Mouse (Mus musculus): ENCODE data around the gene Hsf2bp. TPM values are rescaled to one million over a fixed set of nuclear protein-coding genes. Genes with fewer than 3 reads are reported as not detected.

The Hsf2bp gene
- polyA plus RNA-seq, 1 experiment from 2014 or later, result 0.33 TPM

- H3K9ac ChIP-seq (ENCODE audit: low read length), result no peak overlapping the region
- H3K9me3 ChIP-seq (replicated peaks; ENCODE audit: control insufficient read depth, low read length), result no peaks in the 10 kb centered on the region
- 90% methylated on average over 3 of the region's 3 CpGs for WGBS
- H3K27ac ChIP-seq (ENCODE audit: low read depth, low read length), result no peak overlapping the region
- no peaks in the 10 kb centered on the region for H3K27me3 ChIP-seq (replicated peaks; ENCODE audit: control insufficient read depth, insufficient read depth, low read length)
- ATAC-seq (no peak), DNase-seq (ENCODE audit: low spot score) (no peak)
- H3K4me1 ChIP-seq (ENCODE audit: control insufficient read depth, insufficient read depth, low read length), result no peaks in the 10 kb centered on the region
- no peak overlapping the region for H3K4me2 ChIP-seq (ENCODE audit: low read length)
- no peaks in the 10 kb centered on the region for H3K36me3 ChIP-seq (ENCODE audit: control insufficient read depth, insufficient read depth, low read length)
- H3K4me3 ChIP-seq (ENCODE audit: low read depth, low read length), result no peak overlapping the region
These were observed 32.9 kb downstream of the Hsf2bp start for GRCm38 (mm10) chr17:32003251-32003650.

GRCm38 (mm10) chr17:31998351-31998750 is 37.8 kb downstream of the Hsf2bp start:
- H3K36me3 ChIP-seq (ENCODE audit: control insufficient read depth, insufficient read depth, low read length), result no peaks in the 10 kb centered on the region
- H3K9ac ChIP-seq (ENCODE audit: low read length), result no peak overlapping the region
- no peak overlapping the region for H3K4me3 ChIP-seq (ENCODE audit: low read depth, low read length)
- H3K9me3 ChIP-seq (replicated peaks; ENCODE audit: control insufficient read depth, low read length), result no peaks in the 10 kb centered on the region
- H3K27ac ChIP-seq (ENCODE audit: low read depth, low read length), result no peak overlapping the region
- no peak overlapping the region for H3K4me2 ChIP-seq (ENCODE audit: low read length)
- ATAC-seq, result no peak
- no peak for DNase-seq (ENCODE audit: low spot score)
- H3K4me1 ChIP-seq (ENCODE audit: control insufficient read depth, insufficient read depth, low read length), result no peaks in the 10 kb centered on the region
- WGBS, result 91% methylated on average over 1 of the region's 1 CpGs
- H3K27me3 ChIP-seq (replicated peaks; ENCODE audit: control insufficient read depth, insufficient read depth, low read length), result no peaks in the 10 kb centered on the region

GRCm38 (mm10) chr17:31996331-31996730 is 39.8 kb downstream of the Hsf2bp start:
- Histone ChIP-seq H3K27me3 (replicated peaks; ENCODE audit: control insufficient read depth, insufficient read depth, low read length) (no peaks in the 10 kb centered on the region), H3K4me2 (ENCODE audit: low read length) (no peak overlapping the region), H3K9ac (ENCODE audit: low read length) (no peak overlapping the region), H3K9me3 (replicated peaks; ENCODE audit: control insufficient read depth, low read length) (no peaks in the 10 kb centered on the region), H3K4me3 (ENCODE audit: low read depth, low read length) (no peak overlapping the region), H3K4me1 (ENCODE audit: control insufficient read depth, insufficient read depth, low read length) (no peaks in the 10 kb centered on the region), H3K36me3 (ENCODE audit: control insufficient read depth, insufficient read depth, low read length) (no peaks in the 10 kb centered on the region), H3K27ac (ENCODE audit: low read depth, low read length) (no peak overlapping the region)
- WGBS, result 70% methylated on average over 4 of the region's 4 CpGs
- DNase-seq (ENCODE audit: low spot score) (no peak), ATAC-seq (no peak)

GRCm38 (mm10) chr17:31995784-31996183 is 40.4 kb downstream of the Hsf2bp start:
- Histone ChIP-seq H3K4me1 (ENCODE audit: control insufficient read depth, insufficient read depth, low read length) (no peaks in the 10 kb centered on the region), H3K36me3 (ENCODE audit: control insufficient read depth, insufficient read depth, low read length) (no peaks in the 10 kb centered on the region), H3K9me3 (replicated peaks; ENCODE audit: control insufficient read depth, low read length) (no peaks in the 10 kb centered on the region), H3K4me2 (ENCODE audit: low read length) (no peak overlapping the region), H3K9ac (ENCODE audit: low read length) (no peak overlapping the region), H3K4me3 (ENCODE audit: low read depth, low read length) (no peak overlapping the region), H3K27ac (ENCODE audit: low read depth, low read length) (no peak overlapping the region), H3K27me3 (replicated peaks; ENCODE audit: control insufficient read depth, insufficient read depth, low read length) (no peaks in the 10 kb centered on the region)
- DNase-seq (ENCODE audit: low spot score) (no peak), ATAC-seq (no peak)
- 85% methylated on average over 2 of the region's 2 CpGs for WGBS

GRCm38 (mm10) chr17:31994132-31994531 is 42.0 kb downstream of the Hsf2bp start:
- H3K9ac ChIP-seq (ENCODE audit: low read length), result no peak overlapping the region
- no peaks in the 10 kb centered on the region for H3K27me3 ChIP-seq (replicated peaks; ENCODE audit: control insufficient read depth, insufficient read depth, low read length)
- no peaks in the 10 kb centered on the region for H3K9me3 ChIP-seq (replicated peaks; ENCODE audit: control insufficient read depth, low read length)
- no peaks in the 10 kb centered on the region for H3K4me1 ChIP-seq (ENCODE audit: control insufficient read depth, insufficient read depth, low read length)
- H3K36me3 ChIP-seq (ENCODE audit: control insufficient read depth, insufficient read depth, low read length), result no peaks in the 10 kb centered on the region
- H3K4me2 ChIP-seq (ENCODE audit: low read length), result no peak overlapping the region
- ATAC-seq (no peak), DNase-seq (ENCODE audit: low spot score) (no peak)
- no peak overlapping the region for H3K27ac ChIP-seq (ENCODE audit: low read depth, low read length)
- H3K4me3 ChIP-seq (ENCODE audit: low read depth, low read length), result no peak overlapping the region

- no peak overlapping the region for H3K27ac ChIP-seq (ENCODE audit: low read depth, low read length)
- no peaks in the 10 kb centered on the region for H3K27me3 ChIP-seq (replicated peaks; ENCODE audit: control insufficient read depth, insufficient read depth, low read length)
- no peaks in the 10 kb centered on the region for H3K4me1 ChIP-seq (ENCODE audit: control insufficient read depth, insufficient read depth, low read length)
- no peak for DNase-seq (ENCODE audit: low spot score)
- H3K9ac ChIP-seq (ENCODE audit: low read length), result no peak overlapping the region
- ATAC-seq, result no peak
- no peak overlapping the region for H3K4me3 ChIP-seq (ENCODE audit: low read depth, low read length)
- H3K4me2 ChIP-seq (ENCODE audit: low read length), result no peak overlapping the region
- no peaks in the 10 kb centered on the region for H3K9me3 ChIP-seq (replicated peaks; ENCODE audit: control insufficient read depth, low read length)
- H3K36me3 ChIP-seq (ENCODE audit: control insufficient read depth, insufficient read depth, low read length), result no peaks in the 10 kb centered on the region
- 88% methylated on average over 1 of the region's 1 CpGs for WGBS
These were observed 42.8 kb downstream of the Hsf2bp start for GRCm38 (mm10) chr17:31993354-31993753.

- H3K4me2 ChIP-seq (ENCODE audit: low read length), result no peak overlapping the region
- DNase-seq (ENCODE audit: low spot score) (no peak), ATAC-seq (no peak)
- 55% methylated on average over 2 of the region's 2 CpGs for WGBS
- H3K4me1 ChIP-seq (ENCODE audit: control insufficient read depth, insufficient read depth, low read length), result no peaks in the 10 kb centered on the region
- no peaks in the 10 kb centered on the region for H3K27me3 ChIP-seq (replicated peaks; ENCODE audit: control insufficient read depth, insufficient read depth, low read length)
- H3K9ac ChIP-seq (ENCODE audit: low read length), result no peak overlapping the region
- H3K4me3 ChIP-seq (ENCODE audit: low read depth, low read length), result no peak overlapping the region
- no peaks in the 10 kb centered on the region for H3K36me3 ChIP-seq (ENCODE audit: control insufficient read depth, insufficient read depth, low read length)
- no peaks in the 10 kb centered on the region for H3K9me3 ChIP-seq (replicated peaks; ENCODE audit: control insufficient read depth, low read length)
- no peak overlapping the region for H3K27ac ChIP-seq (ENCODE audit: low read depth, low read length)
These were observed 44.1 kb downstream of the Hsf2bp start for GRCm38 (mm10) chr17:31992004-31992403.

GRCm38 (mm10) chr17:31989035-31989434 is 47.1 kb downstream of the Hsf2bp start:
- WGBS, result 83% methylated on average over 2 of the region's 2 CpGs
- no peaks in the 10 kb centered on the region for H3K9me3 ChIP-seq (replicated peaks; ENCODE audit: control insufficient read depth, low read length)

GRCm38 (mm10) chr17:31986915-31987314 is 49.2 kb downstream of the Hsf2bp start:
- ATAC-seq (no peak), DNase-seq (ENCODE audit: low spot score) (no peak)
- Histone ChIP-seq H3K9ac (ENCODE audit: low read length) (no peak overlapping the region), H3K4me1 (ENCODE audit: control insufficient read depth, insufficient read depth, low read length) (no peaks in the 10 kb centered on the region), H3K4me2 (ENCODE audit: low read length) (no peak overlapping the region), H3K27me3 (replicated peaks; ENCODE audit: control insufficient read depth, insufficient read depth, low read length) (no peaks in the 10 kb centered on the region), H3K9me3 (replicated peaks; ENCODE audit: control insufficient read depth, low read length) (no peaks in the 10 kb centered on the region), H3K36me3 (ENCODE audit: control insufficient read depth, insufficient read depth, low read length) (no peaks in the 10 kb centered on the region), H3K4me3 (ENCODE audit: low read depth, low read length) (no peak overlapping the region), H3K27ac (ENCODE audit: low read depth, low read length) (no peak overlapping the region)
- WGBS, result 93% methylated on average over 1 of the region's 1 CpGs

More at GRCm38 (mm10) chr17:31989035-31989434, 47.1 kb downstream of the Hsf2bp start:
- no peak overlapping the region for H3K4me3 ChIP-seq (ENCODE audit: low read depth, low read length)
- ATAC-seq (no peak), DNase-seq (ENCODE audit: low spot score) (no peak)
- H3K36me3 ChIP-seq (ENCODE audit: control insufficient read depth, insufficient read depth, low read length), result no peaks in the 10 kb centered on the region
- H3K4me2 ChIP-seq (ENCODE audit: low read length), result no peak overlapping the region
- H3K9ac ChIP-seq (ENCODE audit: low read length), result no peak overlapping the region
- no peak overlapping the region for H3K27ac ChIP-seq (ENCODE audit: low read depth, low read length)
- H3K4me1 ChIP-seq (ENCODE audit: control insufficient read depth, insufficient read depth, low read length), result no peaks in the 10 kb centered on the region
- H3K27me3 ChIP-seq (replicated peaks; ENCODE audit: control insufficient read depth, insufficient read depth, low read length), result no peaks in the 10 kb centered on the region
